Mouse (Mus musculus): ENCODE measurements around the gene Arpc5. TPM values are rescaled to one million over a fixed set of nuclear protein-coding genes. Genes with fewer than 3 reads are reported as not detected.

The Arpc5 gene
- total and polyA plus RNA-seq, 2 experiments from 2014 or later, result 168 to 410 TPM

GRCm38 (mm10) chr1:152817027-152817769 is 50.9 kb downstream of the Arpc5 start:
- 18% methylated on average over 12 of the region's 12 CpGs for WGBS
- Histone ChIP-seq H3K4me1 (ENCODE audit: insufficient read depth, low read length) (no peaks in the 10 kb centered on the region), H3K27ac (ENCODE audit: low read depth, low read length) (no peak overlapping the region), H3K4me2 (ENCODE audit: low read depth, low read length, poor library complexity, severe bottlenecking) (no peak overlapping the region), H3K9ac (replicated peaks; ENCODE audit: low read length, poor library complexity, severe bottlenecking) (no peak overlapping the region), H3K4me3 (ENCODE audit: low read depth, low read length) (no peak overlapping the region), H3K27me3 (ENCODE audit: insufficient read depth, low read length) (no peaks in the 10 kb centered on the region), H3K9me3 (ENCODE audit: low read length) (no peaks in the 10 kb centered on the region), H3K36me3 (ENCODE audit: insufficient read depth, low read length) (no peaks in the 10 kb centered on the region)
- peak; percentile 41 for DNase-seq (ENCODE audit: low spot score)
- no peak for TF ChIP-seq CTCF (IDR thresholded peaks at IDR 0.05)
- ATAC-seq (ENCODE audit: low FRiP score), result no peak; the same call in none of the 2 replicates

DNA sequence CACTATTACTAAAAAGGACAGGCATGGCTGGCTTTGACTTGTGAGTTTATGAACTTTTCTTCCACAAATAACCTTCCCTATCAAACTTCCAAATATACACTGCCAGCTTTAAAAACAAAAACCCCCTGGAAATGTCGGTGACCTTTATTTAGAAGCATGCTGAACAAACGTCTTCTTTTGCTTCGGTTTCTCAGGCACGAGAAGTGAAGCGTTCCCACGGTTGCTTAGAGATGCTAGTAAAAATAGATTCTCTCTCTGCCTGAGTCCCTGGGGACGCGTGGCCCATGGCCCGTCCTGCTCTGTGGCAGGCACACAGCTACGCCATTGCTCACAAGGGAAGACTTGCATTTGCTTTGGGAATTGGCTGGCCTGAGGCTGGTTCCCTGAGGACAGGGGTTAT is 51.5 kb downstream of the Arpc5 start:
- Histone ChIP-seq H3K9me3 (ENCODE audit: low read length) (no peaks in the 10 kb centered on the region), H3K27ac (ENCODE audit: low read depth, low read length) (no peak overlapping the region), H3K36me3 (ENCODE audit: insufficient read depth, low read length) (no peaks in the 10 kb centered on the region), H3K27me3 (ENCODE audit: insufficient read depth, low read length) (no peaks in the 10 kb centered on the region), H3K4me2 (ENCODE audit: low read depth, low read length, poor library complexity, severe bottlenecking) (no peak overlapping the region), H3K4me3 (ENCODE audit: low read depth, low read length) (no peak overlapping the region), H3K4me1 (ENCODE audit: insufficient read depth, low read length) (no peaks in the 10 kb centered on the region), H3K9ac (replicated peaks; ENCODE audit: low read length, poor library complexity, severe bottlenecking) (no peak overlapping the region)
- no peak for TF ChIP-seq CTCF (IDR thresholded peaks at IDR 0.05)
- ATAC-seq (ENCODE audit: low FRiP score) (no peak), DNase-seq (ENCODE audit: low spot score) (peak; percentile 78)
- 15% methylated on average over 10 of the region's 10 CpGs for WGBS

DNA sequence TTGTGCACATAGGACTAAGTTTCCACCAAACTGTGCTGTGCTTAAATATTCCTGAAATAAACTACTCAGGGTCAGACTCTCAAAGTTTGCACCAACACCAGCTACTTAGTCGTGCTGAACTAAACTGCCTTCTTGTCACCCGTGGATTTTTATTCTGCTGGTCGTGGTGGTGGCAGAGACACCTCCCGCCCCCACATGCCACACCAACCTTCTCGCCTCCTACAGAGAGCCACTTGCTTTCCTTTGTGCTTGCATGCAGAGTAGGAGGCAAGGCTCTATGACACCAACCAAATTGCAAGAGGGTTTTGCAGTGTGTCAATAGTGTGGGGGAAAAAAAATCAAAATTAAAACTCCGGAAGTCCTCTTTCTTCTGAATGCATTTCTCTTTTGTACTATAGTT is 53.2 kb downstream of the Arpc5 start:
- no peak overlapping the region for H3K4me2 ChIP-seq (ENCODE audit: low read depth, low read length, poor library complexity, severe bottlenecking)
- H3K27ac ChIP-seq (ENCODE audit: low read depth, low read length), result no peak overlapping the region
- H3K4me1 ChIP-seq (ENCODE audit: insufficient read depth, low read length), result no peaks in the 10 kb centered on the region
- DNase-seq (ENCODE audit: low spot score), result no peak
- 83% methylated on average over 6 of the region's 6 CpGs for WGBS
- H3K27me3 ChIP-seq (ENCODE audit: insufficient read depth, low read length), result no peaks in the 10 kb centered on the region
- no peak for TF ChIP-seq CTCF (IDR thresholded peaks at IDR 0.05)
- H3K36me3 ChIP-seq (ENCODE audit: insufficient read depth, low read length), result no peaks in the 10 kb centered on the region
- no peak overlapping the region for H3K4me3 ChIP-seq (ENCODE audit: low read depth, low read length)
- H3K9me3 ChIP-seq (ENCODE audit: low read length), result no peaks in the 10 kb centered on the region
- ATAC-seq (ENCODE audit: low FRiP score), result no peak
- H3K9ac ChIP-seq (replicated peaks; ENCODE audit: low read length, poor library complexity, severe bottlenecking), result no peak overlapping the region

GRCm38 (mm10) chr1:152820911-152821695 is 54.8 kb downstream of the Arpc5 start:
- no peak overlapping the region for H3K4me3 ChIP-seq (ENCODE audit: low read depth, low read length)
- H3K27ac ChIP-seq (ENCODE audit: low read depth, low read length), result no peak overlapping the region
- no peaks in the 10 kb centered on the region for H3K9me3 ChIP-seq (ENCODE audit: low read length)
- no peak overlapping the region for H3K4me2 ChIP-seq (ENCODE audit: low read depth, low read length, poor library complexity, severe bottlenecking)
- no peak overlapping the region for H3K9ac ChIP-seq (replicated peaks; ENCODE audit: low read length, poor library complexity, severe bottlenecking)
- no peak for DNase-seq (ENCODE audit: low spot score)
- WGBS, result 77% methylated on average over 7 of the region's 7 CpGs
- no peaks in the 10 kb centered on the region for H3K4me1 ChIP-seq (ENCODE audit: insufficient read depth, low read length)
- TF ChIP-seq CTCF (IDR thresholded peaks at IDR 0.05), result no peak
- H3K27me3 ChIP-seq (ENCODE audit: insufficient read depth, low read length), result no peaks in the 10 kb centered on the region
- no peak for ATAC-seq (ENCODE audit: low FRiP score)
- no peaks in the 10 kb centered on the region for H3K36me3 ChIP-seq (ENCODE audit: insufficient read depth, low read length)

DNA sequence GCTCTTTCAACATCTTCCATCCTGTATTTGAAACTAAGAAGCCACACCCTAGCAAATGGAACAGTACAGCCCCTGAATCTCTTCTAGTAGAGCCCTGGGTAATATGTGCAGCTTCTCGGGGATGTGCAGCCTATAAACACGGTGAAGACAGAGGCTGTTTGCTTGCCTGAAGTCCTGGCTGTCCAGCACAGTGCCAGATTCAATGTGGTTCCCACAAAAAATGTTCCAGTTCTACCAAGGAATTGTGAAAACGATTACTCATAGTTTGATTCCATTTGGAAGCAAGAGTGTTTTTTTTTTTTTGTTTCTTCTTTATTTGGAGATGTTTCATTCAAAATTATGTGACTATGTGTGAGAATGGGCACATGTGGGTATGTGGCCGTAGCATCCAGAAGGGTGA is 55.4 kb downstream of the Arpc5 start:
- no peak for DNase-seq (ENCODE audit: low spot score)
- Histone ChIP-seq H3K36me3 (ENCODE audit: insufficient read depth, low read length) (no peaks in the 10 kb centered on the region), H3K4me1 (ENCODE audit: insufficient read depth, low read length) (no peaks in the 10 kb centered on the region), H3K27ac (ENCODE audit: low read depth, low read length) (no peak overlapping the region), H3K4me2 (ENCODE audit: low read depth, low read length, poor library complexity, severe bottlenecking) (no peak overlapping the region), H3K4me3 (ENCODE audit: low read depth, low read length) (no peak overlapping the region), H3K9me3 (ENCODE audit: low read length) (no peaks in the 10 kb centered on the region), H3K27me3 (ENCODE audit: insufficient read depth, low read length) (no peaks in the 10 kb centered on the region), H3K9ac (replicated peaks; ENCODE audit: low read length, poor library complexity, severe bottlenecking) (no peak overlapping the region)
- ATAC-seq (ENCODE audit: low FRiP score), result no peak
- 96% methylated on average over 4 of the region's 4 CpGs for WGBS
- TF ChIP-seq CTCF (IDR thresholded peaks at IDR 0.05), result no peak

GRCm38 (mm10) chr1:152824206-152824605 is 57.9 kb downstream of the Arpc5 start:
- DNase-seq (ENCODE audit: low spot score), result no peak
- H3K27ac ChIP-seq (ENCODE audit: low read depth, low read length), result no peak overlapping the region
- no peak overlapping the region for H3K4me2 ChIP-seq (ENCODE audit: low read depth, low read length, poor library complexity, severe bottlenecking)
- H3K4me1 ChIP-seq (ENCODE audit: insufficient read depth, low read length), result no peaks in the 10 kb centered on the region
- no peak overlapping the region for H3K4me3 ChIP-seq (ENCODE audit: low read depth, low read length)
- TF ChIP-seq CTCF (IDR thresholded peaks at IDR 0.05), result no peak
- no peaks in the 10 kb centered on the region for H3K27me3 ChIP-seq (ENCODE audit: insufficient read depth, low read length)
- H3K36me3 ChIP-seq (ENCODE audit: insufficient read depth, low read length), result no peaks in the 10 kb centered on the region
- H3K9me3 ChIP-seq (ENCODE audit: low read length), result no peaks in the 10 kb centered on the region
- H3K9ac ChIP-seq (replicated peaks; ENCODE audit: low read length, poor library complexity, severe bottlenecking), result no peak overlapping the region
- 73% methylated on average over 9 of the region's 9 CpGs for WGBS
- no peak for ATAC-seq (ENCODE audit: low FRiP score)

Other genes starting within 250 kb of the Arpc5 start
- gene Apobec4, start 16.0 kb upstream of the Arpc5 start, total RNA-seq (2014; rRNA removed), result not detected in 2 replicates
- gene Apobec4, start 16.0 kb upstream of the Arpc5 start, polyA plus RNA-seq (2015; fragmentation: Nextera tagmentation; extraction: Ambion mirVana), result not detected in 2 replicates
- gene Rgl1, start 191 bp upstream of the Arpc5 start, total RNA-seq (2014; rRNA removed), result 14.3 and 16.9 TPM in 2 replicates
- gene Rgl1, start 191 bp upstream of the Arpc5 start, polyA plus RNA-seq (2015; fragmentation: Nextera tagmentation; extraction: Ambion mirVana), result 13.8 and 16.2 TPM in 2 replicates
- 1.2 and 1.6 TPM in 2 replicates for gene Ncf2, start 33.7 kb downstream of the Arpc5 start, total RNA-seq (2014; rRNA removed)
- 1.8 and 1.9 TPM in 2 replicates for gene Ncf2, start 33.7 kb downstream of the Arpc5 start, polyA plus RNA-seq (2015; fragmentation: Nextera tagmentation; extraction: Ambion mirVana)
- gene Smg7, start 136.1 kb downstream of the Arpc5 start, total RNA-seq (2014; rRNA removed), result 63.5 and 72.6 TPM in 2 replicates
- 29.9 and 30.5 TPM in 2 replicates for gene Smg7, start 136.1 kb downstream of the Arpc5 start, polyA plus RNA-seq (2015; fragmentation: Nextera tagmentation; extraction: Ambion mirVana)
- 145 and 152 TPM in 2 replicates for gene Nmnat2, start 188.5 kb downstream of the Arpc5 start, total RNA-seq (2014; rRNA removed)
- gene Nmnat2, start 188.5 kb downstream of the Arpc5 start, polyA plus RNA-seq (2015; fragmentation: Nextera tagmentation; extraction: Ambion mirVana), result 80.4 and 87.6 TPM in 2 replicates

Measured in midbrain, postnatal 0 days (tissue).